Mouse (Mus musculus): Measurements from ENCODE around the gene Mgll. TPM values are rescaled to one million over a fixed set of nuclear protein-coding genes. Genes with fewer than 3 reads are reported as not detected.
A peak's percentile ranks its signal among the peaks of the same experiment; 100 is the strongest.

Mgll gene
- total and polyA plus RNA-seq, 2 experiments from 2014 or later: 126 to 148 TPM

DNA sequence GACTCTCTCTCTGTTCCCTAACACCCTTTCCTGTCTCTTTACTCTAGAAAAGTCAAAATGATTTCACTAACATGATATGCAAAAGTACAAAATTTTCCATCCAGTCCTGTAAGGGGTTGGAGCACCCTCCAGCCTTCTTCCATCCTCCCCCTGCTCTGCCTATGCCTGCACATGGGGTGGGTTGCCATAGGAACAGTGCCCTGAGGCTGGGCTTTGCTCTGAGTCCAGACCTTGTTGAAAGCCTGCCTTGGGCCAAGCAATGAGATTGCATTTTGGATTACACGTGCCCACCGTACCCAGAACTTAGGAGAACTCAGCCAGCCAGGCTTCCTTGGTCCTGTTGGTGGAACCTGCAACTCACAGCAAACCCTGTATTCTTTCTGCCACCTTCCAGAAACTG is 69.0 kb downstream of the Mgll start:
- Histone ChIP-seq H3K36me3 (ENCODE audit: insufficient read depth, low read length) (no peaks in the 10 kb centered on the region), H3K27me3 (ENCODE audit: insufficient read depth, low read length) (no peaks in the 10 kb centered on the region), H3K9me3 (ENCODE audit: low read length) (no peaks in the 10 kb centered on the region), H3K4me3 (ENCODE audit: low read length) (no peak overlapping the region), H3K27ac (peak overlapping the region; percentile 29; the same call in 1 of the 2 replicates), H3K9ac (replicated peaks; ENCODE audit: low read length) (no peak overlapping the region), H3K4me1 (ENCODE audit: insufficient read depth, low read length) (peaks cover 23% of the 10 kb centered on the region), H3K4me2 (ENCODE audit: low read depth, low read length) (no peak overlapping the region)
- peak; percentile 77 for ATAC-seq
- no peak for TF ChIP-seq CTCF (IDR thresholded peaks at IDR 0.05; ENCODE audit: low read depth)
- 26% methylated on average over 2 of the region's 2 CpGs for WGBS
- peak; percentile 75 for DNase-seq (ENCODE audit: low spot score)

DNA sequence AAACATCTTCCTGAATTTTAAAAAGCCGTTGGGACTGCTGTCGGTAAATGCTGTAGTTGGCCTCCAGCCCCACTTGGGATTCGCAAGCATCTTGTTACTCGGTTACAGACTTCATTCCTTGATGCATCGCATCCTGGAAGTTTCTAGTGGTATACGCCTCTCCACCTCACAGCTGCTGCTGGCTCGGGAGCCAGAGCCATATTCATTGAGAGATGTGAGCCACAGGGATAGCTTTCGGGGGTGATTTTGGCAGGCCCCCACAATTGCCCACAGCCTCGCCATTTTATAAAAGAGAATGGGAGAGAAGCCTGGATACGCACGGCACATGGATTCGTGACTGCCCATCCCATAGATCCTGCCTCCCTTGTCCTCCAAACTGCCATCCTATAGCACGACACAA is 69.7 kb downstream of the Mgll start:
- Histone ChIP-seq H3K9ac (replicated peaks; ENCODE audit: low read length) (no peak overlapping the region), H3K36me3 (ENCODE audit: insufficient read depth, low read length) (no peaks in the 10 kb centered on the region), H3K4me1 (ENCODE audit: insufficient read depth, low read length) (peaks cover 23% of the 10 kb centered on the region), H3K9me3 (ENCODE audit: low read length) (no peaks in the 10 kb centered on the region), H3K27ac (peak overlapping the region; percentile 3; the same call in 1 of the 2 replicates), H3K4me3 (ENCODE audit: low read length) (no peak overlapping the region), H3K27me3 (ENCODE audit: insufficient read depth, low read length) (no peaks in the 10 kb centered on the region), H3K4me2 (ENCODE audit: low read depth, low read length) (no peak overlapping the region)
- no peak for TF ChIP-seq CTCF (IDR thresholded peaks at IDR 0.05; ENCODE audit: low read depth)
- DNase-seq (ENCODE audit: low spot score) (no peak), ATAC-seq (no peak)
- 43% methylated on average over 13 of the region's 13 CpGs for WGBS

DNA sequence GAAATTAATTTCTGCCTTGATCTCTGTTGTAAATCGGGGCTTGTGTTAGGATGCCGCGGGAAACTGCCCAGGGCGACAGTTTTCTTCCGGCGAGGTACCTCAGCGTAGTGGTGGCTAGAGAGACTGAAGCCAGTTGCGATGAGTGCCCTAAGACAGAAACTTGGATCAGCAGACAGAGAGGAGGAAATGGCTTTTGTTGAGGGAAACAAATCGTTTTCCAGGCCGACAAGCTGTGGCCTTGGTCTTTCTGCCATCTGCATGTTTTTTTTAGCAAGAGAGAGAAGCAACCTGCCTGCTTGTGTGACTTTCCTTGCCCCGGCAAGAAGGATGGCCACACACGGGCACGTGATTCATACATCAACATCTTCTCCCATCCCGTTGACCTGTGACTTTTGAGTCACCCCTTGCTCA is 70.4 kb downstream of the Mgll start:
- ATAC-seq: no peak
- no peaks in the 10 kb centered on the region for H3K9me3 ChIP-seq (ENCODE audit: low read length)
- WGBS: 41% methylated on average over 14 of the region's 14 CpGs
- H3K36me3 ChIP-seq (ENCODE audit: insufficient read depth, low read length): no peaks in the 10 kb centered on the region
- H3K27me3 ChIP-seq (ENCODE audit: insufficient read depth, low read length): no peaks in the 10 kb centered on the region
- TF ChIP-seq CTCF (IDR thresholded peaks at IDR 0.05; ENCODE audit: low read depth): no peak
- DNase-seq (ENCODE audit: low spot score): peak; percentile 32
- H3K27ac ChIP-seq: peak overlapping the region; percentile 3; the same call in 1 of the 2 replicates
- no peak overlapping the region for H3K4me3 ChIP-seq (ENCODE audit: low read length)
- H3K4me1 ChIP-seq (ENCODE audit: insufficient read depth, low read length): peaks cover 23% of the 10 kb centered on the region
- peak overlapping the region; percentile 13; the same call in 1 of the 2 replicates for H3K4me2 ChIP-seq (ENCODE audit: low read depth, low read length)
- H3K9ac ChIP-seq (replicated peaks; ENCODE audit: low read length): no peak overlapping the region

DNA sequence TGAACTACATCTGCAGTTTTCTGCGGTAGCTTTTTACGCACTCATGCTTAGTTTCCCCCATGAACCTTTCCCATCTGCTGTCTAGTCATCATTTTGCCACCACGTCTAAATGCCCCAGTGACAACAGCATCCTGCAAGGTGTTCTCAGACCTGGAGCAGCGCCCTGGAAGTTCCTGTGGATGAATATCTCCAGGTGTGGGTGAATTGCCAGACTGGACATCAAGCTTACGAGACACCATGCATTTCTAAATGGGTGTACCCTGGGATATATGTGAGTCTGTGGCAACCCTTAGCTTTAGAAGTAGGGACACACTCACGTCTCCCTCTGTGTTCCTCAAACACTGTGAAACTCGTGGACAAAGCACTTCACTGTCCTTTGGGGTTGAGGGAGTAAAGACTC is 76.0 kb downstream of the Mgll start:
- TF ChIP-seq CTCF (IDR thresholded peaks at IDR 0.05; ENCODE audit: low read depth): no peak

DNA sequence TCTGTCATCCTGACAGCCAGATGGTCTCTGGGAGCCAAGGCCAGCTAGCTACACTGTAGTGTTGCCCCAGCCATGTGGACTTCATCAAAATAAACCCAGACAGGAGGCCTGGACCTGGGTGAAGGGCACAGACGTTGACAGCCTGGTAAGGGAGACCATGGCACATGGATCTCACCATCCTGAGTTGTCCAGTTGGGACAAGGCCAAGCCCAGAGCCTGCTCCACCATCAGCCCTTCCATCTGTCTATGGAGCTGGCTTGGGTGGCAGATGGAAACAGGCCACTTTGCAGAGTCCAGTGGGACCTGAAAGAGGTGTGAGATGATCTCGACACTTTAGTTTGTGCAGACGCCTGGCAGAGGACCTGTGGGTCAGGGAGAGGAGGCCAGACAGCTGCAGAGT is 76.5 kb downstream of the Mgll start:
- TF ChIP-seq CTCF (IDR thresholded peaks at IDR 0.05; ENCODE audit: low read depth): no peak
- peak; percentile 71 for DNase-seq (ENCODE audit: low spot score)

More for the DNA sequence above, 76.0 kb downstream of the Mgll start:
- no peak overlapping the region for H3K4me2 ChIP-seq (ENCODE audit: low read depth, low read length)
- H3K9me3 ChIP-seq (ENCODE audit: low read length): no peaks in the 10 kb centered on the region
- no peak for ATAC-seq
- 78% methylated on average over 7 of the region's 7 CpGs for WGBS
- H3K4me3 ChIP-seq (ENCODE audit: low read length): no peak overlapping the region
- H3K36me3 ChIP-seq (ENCODE audit: insufficient read depth, low read length): no peaks in the 10 kb centered on the region
- DNase-seq (ENCODE audit: low spot score): no peak
- no peak overlapping the region for H3K9ac ChIP-seq (replicated peaks; ENCODE audit: low read length)
- no peaks in the 10 kb centered on the region for H3K4me1 ChIP-seq (ENCODE audit: insufficient read depth, low read length)
- no peaks in the 10 kb centered on the region for H3K27me3 ChIP-seq (ENCODE audit: insufficient read depth, low read length)
- H3K27ac ChIP-seq: peak overlapping the region; percentile 41; the same call in 1 of the 2 replicates

DNA sequence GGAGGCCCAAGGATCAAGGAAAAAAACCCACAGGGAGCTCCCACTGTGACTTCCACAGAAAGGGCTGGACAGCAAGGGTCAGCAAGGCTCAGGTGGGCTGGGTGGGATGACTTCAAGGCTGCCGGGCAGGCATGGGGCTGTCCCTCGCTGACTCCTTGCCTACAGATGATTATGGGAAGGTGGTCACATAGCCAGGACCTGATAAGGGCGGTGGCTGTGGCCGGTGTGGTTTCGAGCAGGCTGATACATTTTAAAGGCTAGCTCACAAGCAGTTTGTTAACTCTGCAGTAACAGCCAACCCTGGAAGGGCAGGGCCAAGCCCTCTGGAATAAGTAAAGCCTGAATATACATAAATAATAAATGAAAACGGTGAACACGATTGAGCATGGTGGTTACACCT is 78.8 kb downstream of the Mgll start:
- Histone ChIP-seq H3K4me1 (ENCODE audit: insufficient read depth, low read length) (no peaks in the 10 kb centered on the region), H3K4me2 (ENCODE audit: low read depth, low read length) (no peak overlapping the region), H3K36me3 (ENCODE audit: insufficient read depth, low read length) (no peaks in the 10 kb centered on the region), H3K9me3 (ENCODE audit: low read length) (no peaks in the 10 kb centered on the region), H3K27me3 (ENCODE audit: insufficient read depth, low read length) (no peaks in the 10 kb centered on the region), H3K4me3 (ENCODE audit: low read length) (no peak overlapping the region), H3K9ac (replicated peaks; ENCODE audit: low read length) (no peak overlapping the region), H3K27ac (no peak overlapping the region)
- ATAC-seq: no peak
- no peak for DNase-seq (ENCODE audit: low spot score)
- WGBS: 88% methylated on average over 7 of the region's 7 CpGs
- no peak for TF ChIP-seq CTCF (IDR thresholded peaks at IDR 0.05; ENCODE audit: low read depth)

More for the DNA sequence above, 76.5 kb downstream of the Mgll start:
- Histone ChIP-seq H3K4me3 (ENCODE audit: low read length) (no peak overlapping the region), H3K36me3 (ENCODE audit: insufficient read depth, low read length) (no peaks in the 10 kb centered on the region), H3K4me2 (ENCODE audit: low read depth, low read length) (no peak overlapping the region), H3K27ac (0 out of 2 replicates have a peak overlapping the region, but pooled peaks have one; percentile 41), H3K9me3 (ENCODE audit: low read length) (no peaks in the 10 kb centered on the region), H3K9ac (replicated peaks; ENCODE audit: low read length) (no peak overlapping the region), H3K27me3 (ENCODE audit: insufficient read depth, low read length) (no peaks in the 10 kb centered on the region), H3K4me1 (ENCODE audit: insufficient read depth, low read length) (no peaks in the 10 kb centered on the region)
- 52% methylated on average over 3 of the region's 3 CpGs for WGBS
- ATAC-seq: peak; percentile 77

DNA sequence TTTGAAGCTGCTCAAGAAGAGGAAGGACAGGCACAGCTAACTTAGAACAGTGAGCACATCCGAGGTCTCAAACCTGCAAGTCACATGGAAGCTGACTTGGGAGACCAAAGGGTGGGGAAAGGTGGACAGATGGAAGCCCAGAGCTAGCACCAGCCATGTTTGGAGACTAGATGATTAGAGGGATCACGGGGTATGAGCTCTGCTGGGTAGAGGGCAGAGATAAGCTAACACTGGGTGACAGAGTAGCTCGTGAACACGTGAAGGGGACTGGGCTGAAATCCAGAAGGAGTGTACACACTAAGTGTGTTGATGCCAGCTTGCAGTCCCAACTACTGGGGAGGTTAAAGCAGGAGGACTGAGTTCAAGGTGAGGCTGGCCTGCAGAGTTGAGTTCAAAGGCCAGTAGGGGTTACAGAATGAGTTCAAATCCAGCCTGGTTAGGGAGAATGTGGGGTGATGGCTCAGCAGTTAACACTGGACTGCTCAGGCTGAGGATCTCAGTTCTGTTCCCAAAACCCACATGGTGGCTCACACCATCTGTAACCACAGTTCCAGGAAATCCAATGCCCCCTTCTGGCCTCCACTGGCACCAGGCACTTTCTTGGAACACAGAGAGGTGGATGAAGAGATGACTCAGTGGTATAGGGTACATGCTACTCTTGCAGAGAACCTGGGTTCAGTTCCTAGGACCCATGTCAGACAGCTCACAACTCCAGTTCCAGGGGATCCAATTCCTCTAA is 79.9 kb downstream of the Mgll start:
- ATAC-seq: no peak
- H3K36me3 ChIP-seq (ENCODE audit: insufficient read depth, low read length): no peaks in the 10 kb centered on the region
- TF ChIP-seq CTCF (IDR thresholded peaks at IDR 0.05; ENCODE audit: low read depth): no peak
- H3K4me2 ChIP-seq (ENCODE audit: low read depth, low read length): no peak overlapping the region
- no peak for DNase-seq (ENCODE audit: low spot score)
- no peak overlapping the region for H3K27ac ChIP-seq
- no peaks in the 10 kb centered on the region for H3K4me1 ChIP-seq (ENCODE audit: insufficient read depth, low read length)
- no peak overlapping the region for H3K9ac ChIP-seq (replicated peaks; ENCODE audit: low read length)
- H3K27me3 ChIP-seq (ENCODE audit: insufficient read depth, low read length): no peaks in the 10 kb centered on the region
- H3K9me3 ChIP-seq (ENCODE audit: low read length): no peaks in the 10 kb centered on the region
- WGBS: 76% methylated on average over 4 of the region's 4 CpGs
- H3K4me3 ChIP-seq (ENCODE audit: low read length): no peak overlapping the region

Measured in hindbrain, postnatal 0 days (tissue).